Mouse (Mus musculus): ENCODE measurements around the gene Irgm1. TPM values are rescaled to one million over a fixed set of nuclear protein-coding genes. Genes with fewer than 3 reads are reported as not detected.
"Not testable (repeated sequence)": the region's sequence is repeated elsewhere in the genome, so short reads cannot be mapped to it uniquely, and the experiment has no call there.

Gene Irgm1
- polyA plus RNA-seq, 1 experiment from 2014 or later: 1.9 TPM

GRCm38 (mm10) chr11:48825979-48826751 is 45.3 kb downstream of the Irgm1 start, which contains the start of the genes Trim7 and Gm12184:
Gene Trim7 (plus strand): TSS chr11:48826140.
Gene Gm12184 (minus strand): TSS chr11:48826655.
- peak; percentile 72 for ATAC-seq (replicated peaks)
- under 1% methylated on average over 46 of the region's 92 CpGs for WGBS
- Histone ChIP-seq H3K9ac (replicated peaks) (peak within 1 kb of the TSS; percentile 36), H3K4me1 (peaks cover 16% of the 10 kb centered on the region), H3K4me2 (replicated peaks) (peak within 1 kb of the TSS; percentile 50), H3K4me3 (peak within 1 kb of the TSS; percentile 44), H3K27me3 (peaks cover 21% of the 10 kb centered on the region)
- H3K36me3 ChIP-seq; H3K27ac ChIP-seq (replicated peaks); H3K9me3 ChIP-seq: not testable (repeated sequence)

- Histone ChIP-seq H3K27me3 (peaks cover 21% of the 10 kb centered on the region), H3K9me3 (no peaks in the 10 kb centered on the region), H3K4me2 (replicated peaks) (peak overlapping the region; percentile 56), H3K36me3 (no peaks in the 10 kb centered on the region), H3K9ac (replicated peaks) (no peak overlapping the region), H3K4me3 (peak overlapping the region; percentile 36), H3K4me1 (peaks cover 16% of the 10 kb centered on the region), H3K27ac (replicated peaks) (no peak overlapping the region)
- no peak for ATAC-seq (replicated peaks)
- WGBS: 4% methylated on average over 22 of the region's 22 CpGs
These were observed 47.1 kb downstream of the Irgm1 start for GRCm38 (mm10) chr11:48824311-48824830.

- peak; percentile 30; the same call in 1 of the 2 replicates for ATAC-seq (replicated peaks)
- H3K36me3 ChIP-seq: no peaks in the 10 kb centered on the region
- H3K4me1 ChIP-seq: peaks cover 16% of the 10 kb centered on the region
- peak overlapping the region; percentile 36 for H3K4me3 ChIP-seq
- no peaks in the 10 kb centered on the region for H3K9me3 ChIP-seq
- under 1% methylated on average over 15 of the region's 15 CpGs for WGBS
- H3K9ac ChIP-seq (replicated peaks): no peak overlapping the region
- H3K27ac ChIP-seq (replicated peaks): no peak overlapping the region
- peaks cover 21% of the 10 kb centered on the region for H3K27me3 ChIP-seq
- peak overlapping the region; percentile 56 for H3K4me2 ChIP-seq (replicated peaks)
These were observed 47.9 kb downstream of the Irgm1 start for GRCm38 (mm10) chr11:48823536-48823972.

GRCm38 (mm10) chr11:48822768-48823512 is 48.5 kb downstream of the Irgm1 start:
- Histone ChIP-seq H3K36me3 (no peaks in the 10 kb centered on the region), H3K4me2 (replicated peaks) (peak overlapping the region; percentile 56), H3K9ac (replicated peaks) (no peak overlapping the region), H3K9me3 (no peaks in the 10 kb centered on the region), H3K4me3 (peak overlapping the region; percentile 36), H3K27ac (replicated peaks) (no peak overlapping the region), H3K4me1 (peaks cover 19% of the 10 kb centered on the region), H3K27me3 (peaks cover 21% of the 10 kb centered on the region)
- WGBS: 33% methylated on average over 14 of the region's 14 CpGs
- ATAC-seq (replicated peaks): no peak

GRCm38 (mm10) chr11:48821299-48821698 is 50.2 kb downstream of the Irgm1 start:
- ATAC-seq (replicated peaks): not testable (repeated sequence)

GRCm38 (mm10) chr11:48820308-48820674 is 51.2 kb downstream of the Irgm1 start:
- Histone ChIP-seq H3K9ac (replicated peaks) (no peak overlapping the region), H3K27me3 (peaks cover 21% of the 10 kb centered on the region), H3K27ac (replicated peaks) (no peak overlapping the region), H3K9me3 (no peaks in the 10 kb centered on the region), H3K4me3 (no peak overlapping the region), H3K4me2 (replicated peaks) (no peak overlapping the region), H3K4me1 (peaks cover 25% of the 10 kb centered on the region), H3K36me3 (no peaks in the 10 kb centered on the region)
- no peak for ATAC-seq (replicated peaks)

More at GRCm38 (mm10) chr11:48821299-48821698, 50.2 kb downstream of the Irgm1 start:
- not testable (repeated sequence) for H3K27ac ChIP-seq (replicated peaks); H3K36me3 ChIP-seq; H3K4me3 ChIP-seq; H3K4me2 ChIP-seq (replicated peaks); H3K9ac ChIP-seq (replicated peaks); H3K9me3 ChIP-seq
- 83% methylated on average over 14 of the region's 14 CpGs for WGBS
- Histone ChIP-seq H3K27me3 (peaks cover 21% of the 10 kb centered on the region), H3K4me1 (peaks cover 15% of the 10 kb centered on the region)

- ATAC-seq (replicated peaks): no peak
- no peak overlapping the region for H3K9ac ChIP-seq (replicated peaks)
- peaks cover 21% of the 10 kb centered on the region for H3K27me3 ChIP-seq
- no peak overlapping the region for H3K4me3 ChIP-seq
- H3K9me3 ChIP-seq: no peaks in the 10 kb centered on the region
- WGBS: 79% methylated on average over 7 of the region's 7 CpGs
- no peak overlapping the region for H3K27ac ChIP-seq (replicated peaks)
- no peaks in the 10 kb centered on the region for H3K36me3 ChIP-seq
- no peak overlapping the region for H3K4me2 ChIP-seq (replicated peaks)
- H3K4me1 ChIP-seq: peaks cover 30% of the 10 kb centered on the region
These were observed 51.7 kb downstream of the Irgm1 start for GRCm38 (mm10) chr11:48819614-48820307.

- peaks cover 34% of the 10 kb centered on the region for H3K4me1 ChIP-seq
- peak overlapping the region; percentile 83 for H3K4me3 ChIP-seq
- H3K27me3 ChIP-seq: peaks cover 10% of the 10 kb centered on the region; the same call in 1 of the 2 replicates
- WGBS: 1% methylated on average over 16 of the region's 16 CpGs
- H3K36me3 ChIP-seq: no peaks in the 10 kb centered on the region
- peak overlapping the region; percentile 96 for H3K27ac ChIP-seq (replicated peaks)
- H3K9ac ChIP-seq (replicated peaks): peak overlapping the region; percentile 87
- no peaks in the 10 kb centered on the region for H3K9me3 ChIP-seq
- peak overlapping the region; percentile 89 for H3K4me2 ChIP-seq (replicated peaks)
- no peak; the same call in 1 of the 2 replicates for ATAC-seq (replicated peaks)
These were observed 53.1 kb downstream of the Irgm1 start for GRCm38 (mm10) chr11:48818346-48818745.

GRCm38 (mm10) chr11:48817794-48818193 is 53.7 kb downstream of the Irgm1 start:
- peaks cover 8% of the 10 kb centered on the region; the same call in 1 of the 2 replicates for H3K27me3 ChIP-seq
- no peaks in the 10 kb centered on the region for H3K9me3 ChIP-seq
- no peaks in the 10 kb centered on the region for H3K36me3 ChIP-seq
- peaks cover 37% of the 10 kb centered on the region for H3K4me1 ChIP-seq
- 6% methylated on average over 9 of the region's 9 CpGs for WGBS
- peak; percentile 7 for ATAC-seq (replicated peaks)
- peak overlapping the region; percentile 96 for H3K27ac ChIP-seq (replicated peaks)
- H3K4me3 ChIP-seq: peak overlapping the region; percentile 83
- H3K4me2 ChIP-seq (replicated peaks): peak overlapping the region; percentile 89
- peak overlapping the region; percentile 87 for H3K9ac ChIP-seq (replicated peaks)

GRCm38 (mm10) chr11:48816800-48817665 is 54.5 kb downstream of the Irgm1 start, which contains the start of gene Trim41:
Gene Trim41 (minus strand): TSS chr11:48817353.
- Histone ChIP-seq H3K27ac (replicated peaks) (peak within 1 kb of the TSS; percentile 96), H3K4me1 (peaks cover 37% of the 10 kb centered on the region), H3K9ac (replicated peaks) (peak within 1 kb of the TSS; percentile 87), H3K4me2 (replicated peaks) (peak within 1 kb of the TSS; percentile 89), H3K27me3 (peaks cover under 1% of the 10 kb centered on the region; the same call in 1 of the 2 replicates), H3K4me3 (peak within 1 kb of the TSS; percentile 83), H3K9me3 (no peaks in the 10 kb centered on the region), H3K36me3 (peaks cover 5% of the 10 kb centered on the region)
- peak; percentile 97 for ATAC-seq (replicated peaks)
- WGBS: under 1% methylated on average over 76 of the region's 77 CpGs
